Mouse (Mus musculus) ES-E14 (cell line): ENCODE data around the gene Nfkbib. TPM values are rescaled to one million over a fixed set of nuclear protein-coding genes. Genes with fewer than 3 reads are reported as not detected.
A peak's percentile ranks its signal among the peaks of the same experiment; 100 is the strongest.

Source experiments
- DNase-seq: peaks from one replicate; pipeline ENCODE4 v3.0.0-alpha.2; 2013; ENCODE audit warnings: low read depth, low spot score
- H3K27ac ChIP-seq: 2 replicates; pipeline ENCODE4 v1.5.1; 2012; ENCODE audit warnings: low read depth, mild to moderate bottlenecking, low read length, moderate library complexity, mixed read lengths; ENCODE audit not compliant: poor library complexity, insufficient read depth, severe bottlenecking
- H3K36me3 ChIP-seq: 2 replicates; pipeline ENCODE4 v1.6.1; 2012; ENCODE audit warnings: mild to moderate bottlenecking, low read length, moderate library complexity, mixed read lengths; ENCODE audit not compliant: control insufficient read depth, poor library complexity, insufficient read depth, severe bottlenecking
- H3K4me1 ChIP-seq, 2 experiments: fragments of 150-350 bp in 1 of 2; sonication (generic) in 1 of 2; 2 replicates each; pipeline ENCODE4 v1.6.1; 2012; ENCODE audit warnings: low read length in 2 of 2, mild to moderate bottlenecking in 1 of 2, mixed read lengths in 1 of 2; ENCODE audit not compliant: control insufficient read depth in 2 of 2, insufficient read depth in 2 of 2, poor library complexity in 1 of 2
- H3K4me3 ChIP-seq, 2 experiments: fragments of 150-350 bp in 1 of 2; sonication (generic) in 1 of 2; 2 replicates each; pipeline ENCODE4 v1.5.1; 2012; ENCODE audit warnings: low read length in 2 of 2, low read depth in 1 of 2, mild to moderate bottlenecking in 1 of 2, mixed read lengths in 1 of 2; ENCODE audit not compliant: insufficient read depth in 1 of 2, poor library complexity in 1 of 2, severe bottlenecking in 1 of 2
- H3K9ac ChIP-seq: 2 replicates; pipeline ENCODE4 v1.6.1; 2012; ENCODE audit warnings: low read depth, mild to moderate bottlenecking, low read length, mixed read lengths; ENCODE audit not compliant: poor library complexity, insufficient read depth, severe bottlenecking
- H3K9me3 ChIP-seq: fragments of 150-350 bp; sonication (generic); 2 replicates; pipeline ENCODE4 v1.6.1; 2012; ENCODE audit warnings: low read depth, mild to moderate bottlenecking, low read length; ENCODE audit not compliant: control insufficient read depth, insufficient read depth
- CHD2 ChIP-seq: IDR thresholded peaks from 2 replicates; pipeline ENCODE4 v1.6.1; 2014; ENCODE audit warnings: mild to moderate bottlenecking, low read depth, low read length, inconsistent platforms
- HCFC1 ChIP-seq: IDR thresholded peaks from 2 replicates; pipeline ENCODE4 v1.6.1; 2012; ENCODE audit warnings: low read length, inconsistent platforms, borderline replicate concordance; ENCODE audit not compliant: insufficient read depth
- MAFK ChIP-seq: IDR thresholded peaks from 2 replicates; pipeline ENCODE4 v1.6.1; 2014; ENCODE audit warnings: mild to moderate bottlenecking, low read depth, low read length, inconsistent platforms; ENCODE audit not compliant: insufficient read depth
- ZC3H11A ChIP-seq: IDR thresholded peaks from 2 replicates; pipeline ENCODE4 v1.6.1; 2012; ENCODE audit warnings: low read depth, mild to moderate bottlenecking, inconsistent platforms, low read length, borderline replicate concordance
- ZNF384 ChIP-seq: IDR thresholded peaks from 2 replicates; pipeline ENCODE4 v1.6.1; 2012; ENCODE audit warnings: low read depth, low read length, inconsistent platforms
- in situ Hi-C, 2 experiments: fragments of 600-800 bp; cut with MboI; formaldehyde crosslinking; loops; one replicate each; pipeline ENCODE4 v1.15.1; 2025; ENCODE audit warnings: low sequenced_read_pairs in 2 of 2, inconsistent platforms in 1 of 2; ENCODE audit not compliant: unreplicated experiment in 2 of 2
- total RNA-seq: library from RNA; depleted of rRNA; stranded (reverse); fragments of 300-350 nt; gene quantifications from 2 replicates; pipeline ENCODE4 v1.2.3, GENCODE M21; 2012

Nfkbib gene
- total RNA-seq, 1 experiment = 20.1 TPM

DNA sequence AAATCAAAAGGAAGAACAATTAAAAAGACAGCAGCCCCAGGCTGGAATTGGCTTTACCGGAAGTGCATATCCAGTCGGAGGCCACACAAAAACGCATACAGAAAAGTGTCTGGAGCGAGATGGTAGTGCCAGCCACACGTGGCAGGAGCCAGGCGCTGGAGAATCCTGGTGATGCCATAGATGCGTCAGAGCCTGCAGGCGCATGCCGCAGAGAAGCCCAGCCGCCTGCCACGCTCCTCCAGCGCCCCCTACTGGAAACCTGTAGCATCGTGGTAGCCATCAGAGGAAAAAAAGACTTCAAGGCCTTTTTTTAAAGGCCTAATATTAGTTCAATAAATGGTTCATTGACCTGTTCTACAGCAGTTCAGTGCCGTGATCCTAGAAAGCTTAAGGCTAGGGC lies 40.7 kb downstream of the Nfkbib start:
- DNase-seq = peak; percentile 67
- Histone ChIP-seq H3K9ac (no peak overlapping the region), H3K4me3 (no peak overlapping the region), H3K36me3 (peaks cover 2% of the 10 kb centered on the region; the same call in 1 of the 2 replicates), H3K27ac (no peak overlapping the region), H3K9me3 (no peaks in the 10 kb centered on the region), H3K4me1 (no peaks in the 10 kb centered on the region)
- TF ChIP-seq MAFK (no peak), CHD2 (no peak), ZNF384 (no peak), ZC3H11A (peak; percentile 72), HCFC1 (no peak)
- in situ Hi-C loops = loop anchor here in 1 of 2 experiments (10.0 kb wide), 1 partner anchor 122 kb away; no protein-coding TSS in a partner anchor

DNA sequence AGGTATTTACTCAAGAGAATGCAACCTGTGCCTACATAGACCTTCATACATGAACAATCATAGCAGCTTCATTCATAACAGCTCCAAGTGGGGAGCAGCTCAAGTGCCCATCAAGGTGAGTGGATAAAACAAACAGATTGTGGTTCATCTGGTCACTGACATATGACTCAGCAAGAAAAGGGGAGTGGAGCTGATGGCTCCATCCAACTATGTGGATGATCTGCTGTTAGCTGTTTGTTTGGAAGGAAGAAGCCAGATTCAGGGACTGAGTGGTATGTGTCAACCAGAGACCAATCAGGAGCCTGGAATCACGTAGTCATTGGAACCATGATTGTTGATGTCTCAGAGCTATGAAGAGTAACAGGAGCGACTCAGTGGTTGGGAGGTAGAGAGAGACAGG lies 42.7 kb downstream of the Nfkbib start:
- no peak overlapping the region for H3K4me3 ChIP-seq
- peaks cover 2% of the 10 kb centered on the region; the same call in 1 of the 2 replicates for H3K36me3 ChIP-seq
- peaks cover 0 to 3% of the 10 kb centered on the region in 2 experiments; a peak in 2 of 4 replicates for H3K4me1 ChIP-seq
- no peak for DNase-seq
- H3K9me3 ChIP-seq = no peaks in the 10 kb centered on the region
- in situ Hi-C loops = loop anchor here in 1 of 2 experiments (10.0 kb wide), 1 partner anchor 120 kb away; no protein-coding TSS in a partner anchor
- no peak overlapping the region for H3K9ac ChIP-seq
- no peak overlapping the region for H3K27ac ChIP-seq
- TF ChIP-seq HCFC1 (no peak), MAFK (peak; percentile 84), ZNF384 (no peak), CHD2 (no peak), ZC3H11A (no peak)

DNA sequence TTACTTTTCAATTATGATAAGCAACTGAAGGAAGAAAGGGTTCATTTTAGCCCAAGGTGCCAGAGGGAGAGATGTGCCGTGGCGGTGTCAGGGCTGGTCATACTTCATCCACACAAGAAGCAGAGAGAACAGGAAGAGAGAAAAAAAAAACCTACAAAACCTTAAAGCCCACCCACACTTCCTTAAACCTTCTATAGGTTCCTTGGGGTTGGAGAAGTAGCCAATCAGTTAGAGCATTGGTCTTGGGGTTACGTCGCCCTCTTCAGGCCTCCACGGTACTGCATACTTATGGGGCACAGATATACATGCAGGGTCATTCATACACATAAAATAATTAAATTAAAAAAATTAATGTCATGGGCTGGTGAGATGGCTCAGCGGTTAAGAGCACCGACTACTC lies 45.2 kb downstream of the Nfkbib start:
- Histone ChIP-seq H3K9me3 (no peaks in the 10 kb centered on the region), H3K4me1 (peaks cover 0 to 3% of the 10 kb centered on the region in 2 experiments; a peak in 2 of 4 replicates), H3K36me3 (peaks cover 2% of the 10 kb centered on the region; the same call in 1 of the 2 replicates), H3K27ac (no peak overlapping the region), H3K9ac (no peak overlapping the region), H3K4me3 (no peak overlapping the region)
- in situ Hi-C loops = loop anchor here in 1 of 2 experiments (10.0 kb wide), 1 partner anchor 117 kb away; no protein-coding TSS in a partner anchor
- TF ChIP-seq CHD2 (no peak), ZNF384 (peak; percentile 58; the same call in 1 of the 2 replicates)
- DNase-seq = no peak

- Histone ChIP-seq H3K4me1 (peaks cover 2 to 6% of the 10 kb centered on the region in 2 experiments; a peak in 3 of 4 replicates), H3K9me3 (no peaks in the 10 kb centered on the region), H3K9ac (no peak overlapping the region), H3K27ac (no peak overlapping the region), H3K36me3 (peaks cover 2% of the 10 kb centered on the region; the same call in 1 of the 2 replicates), H3K4me3 (no peak overlapping the region)
- DNase-seq = no peak
- no peak for TF ChIP-seq CHD2
- TF ChIP-seq ZNF384 = no peak
- no peak for TF ChIP-seq ZC3H11A
- no peak for TF ChIP-seq MAFK
- in situ Hi-C loops = loop anchor here in 1 of 2 experiments (10.0 kb wide), 1 partner anchor 116 kb away; no protein-coding TSS in a partner anchor
These were observed 46.4 kb downstream of the Nfkbib start for GRCm38 (mm10) chr7:28720753-28721537.
